Mouse (Mus musculus) adipocyte (in vitro differentiated cells): ENCODE data around the gene Gm29094.
"Not testable (repeated sequence)": the region's sequence is repeated elsewhere in the genome, so short reads cannot be mapped to it uniquely, and the experiment has no call there.

Experiments
- DNase-seq: peaks from one replicate; pipeline ENCODE4 v3.0.0-alpha.2; 2016; ENCODE audit warnings: low spot score

Gene Gm29094

GRCm38 (mm10) chr9:89240516-89241019 lies 41.4 kb downstream of the Gm29094 start:
- DNase-seq: not testable (repeated sequence)

- no peak for DNase-seq
Measured at GRCm38 (mm10) chr9:89253400-89253799, 54.2 kb downstream of the Gm29094 start.

GRCm38 (mm10) chr9:89256556-89257335 lies 57.6 kb downstream of the Gm29094 start:
- DNase-seq: no peak

- no peak for DNase-seq
Measured at GRCm38 (mm10) chr9:89263968-89264367, 64.8 kb downstream of the Gm29094 start.

- no peak for DNase-seq
Measured at GRCm38 (mm10) chr9:89264571-89264970, 65.4 kb downstream of the Gm29094 start.
